Mouse (Mus musculus): ENCODE measurements around the gene Ppm1b.

- no peak for TF ChIP-seq EP300 (IDR thresholded peaks at IDR 0.05)
- TF ChIP-seq CTCF (IDR thresholded peaks at IDR 0.05) = no peak
These were observed 63.8 kb downstream of the Ppm1b start for GRCm38 (mm10) chr17:85020343-85020742.
